Mouse (Mus musculus): ENCODE data around the gene Rfx5.

Gene Rfx5

DNA sequence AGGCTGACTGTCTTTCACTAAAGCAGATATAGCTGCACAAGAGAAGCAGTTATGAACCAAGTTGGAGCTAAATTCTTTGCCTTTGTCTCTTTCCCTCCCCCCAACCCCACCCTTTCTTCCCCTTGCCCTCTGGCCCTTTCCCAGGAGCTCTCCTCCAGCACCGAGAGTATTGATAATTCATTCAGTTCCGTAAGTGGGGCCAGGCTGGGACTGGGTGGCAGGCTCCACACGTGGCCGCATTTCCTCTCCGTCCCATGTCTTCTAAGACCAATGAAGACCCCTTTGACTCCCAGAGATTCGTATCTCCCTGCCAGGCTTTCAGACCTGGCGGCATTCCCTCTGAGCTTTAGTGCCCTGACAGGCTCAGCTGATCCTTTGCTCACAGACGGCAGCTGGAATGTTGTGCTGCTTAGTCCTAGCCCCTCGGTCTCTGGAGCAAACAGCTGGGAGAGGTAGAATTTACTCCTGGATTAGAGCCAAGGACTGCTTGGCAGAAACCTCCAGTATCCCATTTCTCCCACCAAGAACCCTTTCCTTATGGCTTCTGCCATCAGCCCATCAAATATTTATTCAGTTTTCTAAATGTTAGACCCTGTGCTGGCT, 35.4 kb downstream of the Rfx5 start:
- in situ Hi-C loops (cut with MboI, MseI): no loop called here

DNA sequence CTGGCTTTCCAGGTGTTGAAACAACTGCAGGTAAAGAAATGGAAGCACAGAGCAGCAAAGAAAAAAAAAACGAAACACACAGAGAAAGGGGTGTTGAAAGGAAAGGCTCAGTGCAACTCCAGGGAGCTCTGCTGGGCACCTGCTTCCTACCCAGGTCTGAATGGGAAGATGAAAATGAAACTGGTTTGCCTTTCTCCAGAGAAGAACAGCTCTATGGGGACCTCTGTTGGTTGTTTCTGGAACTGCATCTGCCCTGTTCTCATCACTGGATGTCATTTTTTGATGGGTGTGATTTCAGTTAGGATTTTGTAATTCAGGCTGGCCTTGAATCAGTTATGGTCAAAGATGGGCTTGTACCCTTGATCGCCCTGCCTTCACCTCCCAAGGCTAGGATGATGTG, 43.1 kb downstream of the Rfx5 start:
- in situ Hi-C loops (cut with MboI, MseI): loop anchor here (5.0 kb wide), 1 partner anchor 40 kb away; no protein-coding TSS in a partner anchor

DNA sequence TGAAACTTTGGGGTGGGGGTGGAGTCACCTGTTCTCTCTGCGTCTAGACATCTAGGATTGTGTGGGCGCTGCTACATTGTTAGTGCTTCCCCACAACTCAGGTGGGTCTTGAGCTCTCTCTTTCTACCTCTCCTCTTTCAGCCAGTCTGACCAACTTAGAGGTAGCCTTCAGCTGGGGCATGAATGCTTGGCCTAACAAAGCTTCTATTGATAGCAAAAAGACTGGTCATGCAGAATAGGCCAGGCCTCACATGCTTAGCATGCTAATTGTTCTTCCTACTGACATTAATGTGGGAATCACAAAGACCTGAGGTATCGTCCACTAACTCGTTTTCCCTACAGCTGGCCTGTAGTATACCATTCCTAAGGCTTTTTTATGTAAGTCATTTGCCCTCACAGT, 48.7 kb downstream of the Rfx5 start:
- in situ Hi-C loops (cut with MboI, MseI): no loop called here

DNA sequence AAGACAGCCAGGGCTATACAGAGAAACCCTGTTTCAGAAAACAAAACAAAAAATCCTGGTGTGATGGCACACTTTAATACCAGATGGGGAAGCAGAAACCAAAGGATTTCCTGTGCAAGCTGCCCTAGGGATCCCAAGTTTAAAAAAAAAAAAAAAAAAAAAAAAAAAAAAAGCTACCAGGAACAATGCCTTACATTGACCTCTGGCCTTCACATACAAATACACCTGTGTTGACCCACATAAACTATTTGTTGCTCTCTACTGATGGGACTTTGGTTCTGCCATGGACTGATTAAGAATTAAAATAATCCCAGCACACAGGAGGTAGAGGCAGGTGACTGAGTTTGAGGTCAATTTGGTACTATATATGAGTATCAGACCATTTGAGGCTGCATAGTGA, 49.4 kb downstream of the Rfx5 start:
- in situ Hi-C loops (cut with MboI, MseI): no loop called here

DNA sequence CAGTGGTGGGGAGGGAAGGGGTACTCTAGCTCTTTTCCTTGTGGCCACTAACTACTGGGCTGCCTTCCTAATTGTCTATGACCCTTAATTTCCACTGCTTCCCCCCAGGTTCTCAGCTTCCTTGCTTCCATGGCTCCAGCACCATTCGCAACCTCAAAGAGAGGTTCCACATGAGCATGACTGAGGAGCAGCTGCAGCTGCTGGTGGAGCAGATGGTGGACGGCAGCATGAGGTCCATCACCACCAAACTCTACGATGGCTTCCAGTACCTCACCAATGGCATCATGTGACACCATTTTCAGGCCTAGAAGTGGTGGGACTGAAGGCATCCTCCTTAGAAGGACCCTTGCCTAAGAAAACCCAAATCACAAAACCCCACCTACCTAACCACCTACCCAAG, 51.8 kb downstream of the Rfx5 start:
- in situ Hi-C loops (cut with MboI, MseI): no loop called here

DNA sequence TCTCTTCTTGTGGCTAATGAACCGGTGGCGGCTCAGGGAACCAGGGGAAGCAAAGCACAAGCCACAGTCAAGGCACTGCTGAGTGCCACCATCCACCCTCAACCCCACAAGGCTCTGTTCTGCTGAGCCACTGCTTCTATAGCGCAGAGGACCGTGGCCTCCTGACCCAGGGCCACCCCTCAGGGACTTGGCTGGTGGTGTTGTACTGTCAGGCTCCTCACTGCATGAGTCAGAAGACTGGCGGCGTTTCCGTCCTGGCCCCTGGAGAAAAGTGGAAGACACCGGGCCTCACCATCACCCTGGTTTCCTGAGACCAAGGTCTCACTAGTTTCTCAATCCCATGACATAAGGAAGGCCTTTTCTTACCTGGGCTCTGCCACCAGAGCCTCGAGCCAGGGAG, 53.8 kb downstream of the Rfx5 start:
- in situ Hi-C loops (cut with MboI, MseI): no loop called here

DNA sequence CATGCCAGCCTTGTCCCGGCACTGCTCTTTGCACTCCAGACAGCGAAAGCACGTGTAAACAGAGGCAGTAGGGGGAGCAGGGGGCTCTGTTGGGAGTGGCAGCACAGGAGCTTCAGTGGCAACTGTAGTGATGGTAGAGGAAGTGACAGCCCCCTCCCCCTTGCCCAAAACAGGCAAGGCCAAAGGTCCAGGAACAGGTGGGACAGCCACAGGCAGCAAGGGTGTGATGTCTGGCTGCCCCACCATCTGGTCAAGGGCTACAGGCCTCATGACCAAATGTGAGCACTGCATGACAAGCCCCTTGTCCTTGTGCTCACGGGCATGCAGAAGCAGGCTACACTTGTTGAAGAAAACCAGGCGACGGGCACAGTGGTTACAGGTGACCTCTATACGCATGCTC, 56.5 kb downstream of the Rfx5 start:
- in situ Hi-C loops (cut with MboI, MseI): loop anchor here (10.0 kb wide), 1 partner anchor 1214 kb away; the partner anchor contains the start of genes Hist2h2ac and Hist2h2be
